Mouse (Mus musculus): ENCODE results near the gene Fam129a.

DNA sequence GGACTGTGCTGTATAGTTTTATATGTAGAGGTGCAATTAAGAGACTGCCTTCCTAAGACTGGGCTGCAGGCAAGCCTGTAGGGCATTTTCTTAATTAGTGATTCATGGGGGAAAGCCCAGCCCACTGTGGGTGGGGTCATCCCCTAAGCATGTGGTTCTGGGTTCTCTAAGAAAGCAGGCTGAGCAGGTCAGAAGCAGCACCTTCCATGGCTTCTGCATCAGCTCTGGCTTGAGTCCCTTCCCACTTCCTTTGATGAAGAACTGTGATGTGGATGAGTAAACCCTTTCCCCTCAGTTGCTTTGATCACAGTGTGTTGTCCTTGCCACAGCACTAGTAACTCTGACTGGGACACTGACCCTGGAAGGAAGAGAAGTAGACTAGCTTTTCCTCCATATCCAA, 39.6 kb downstream of the Fam129a start:
- TF ChIP-seq POLR2A (IDR thresholded peaks at IDR 0.05; ENCODE audit: borderline replicate concordance, extremely low read depth, low read depth, low read length) = no peak
- TF ChIP-seq CTCF (IDR thresholded peaks at IDR 0.05; ENCODE audit: insufficient read depth, low read length) = no peak
